Comparison of ENCODE assay signal across 8 mouse cellular contexts in the genomic region with DNA sequence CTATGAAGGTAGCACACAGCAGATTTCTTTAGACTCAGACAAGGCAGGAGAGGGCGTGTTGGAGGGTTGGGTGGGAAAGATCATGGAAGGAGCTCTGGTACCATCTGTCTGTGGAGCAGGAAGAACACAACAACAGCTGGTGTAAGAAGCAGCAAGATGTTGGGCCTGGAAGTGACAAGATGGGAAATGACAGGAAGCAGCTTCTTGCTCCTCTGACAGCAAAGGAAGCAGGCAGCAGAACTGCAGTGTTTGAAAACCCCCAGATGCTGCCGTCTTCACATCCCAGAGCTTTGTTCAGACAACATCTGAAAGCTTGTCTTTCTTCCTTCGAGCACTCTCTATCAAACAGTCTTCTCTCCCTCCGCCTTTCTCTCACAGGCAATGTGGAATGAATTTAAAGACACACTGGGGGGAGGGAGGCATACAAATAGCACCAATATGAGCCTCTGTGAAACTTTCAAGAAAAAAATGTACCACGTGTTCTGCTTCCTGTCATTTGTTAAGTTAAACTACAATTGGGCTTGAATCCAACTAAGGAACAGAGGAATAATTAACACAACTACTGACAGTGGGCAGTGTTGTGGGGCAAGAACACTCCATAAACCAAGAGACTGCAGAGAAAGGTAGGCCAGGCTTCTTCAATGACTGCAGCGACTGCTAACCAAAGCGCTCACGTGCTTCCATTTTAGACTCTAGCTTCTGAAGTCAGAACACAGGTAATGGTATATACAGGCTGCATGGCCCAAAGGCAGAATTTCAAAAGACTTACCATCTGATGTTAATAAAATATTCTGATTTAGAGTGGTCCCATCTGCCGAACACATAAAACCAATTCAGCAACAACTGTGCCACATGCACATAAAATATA.
DNase-seq lines count a peak whose midpoint lies in the region; ATAC-seq lines count a peak whose summit lies in the region.

No protein-coding gene starts in this region.

- no peaks in the 10 kb centered on the region for H3K27me3 ChIP-seq in forebrain, embryonic 10.5 days (ENCODE audit: poor library complexity, severe bottlenecking)
- H3K27me3 ChIP-seq in forebrain, embryonic 11.5 days (ENCODE audit: control insufficient read depth, insufficient read depth, low read length), result no peaks in the 10 kb centered on the region
- no peaks in the 10 kb centered on the region for H3K27me3 ChIP-seq in forebrain, embryonic 13.5 days
- H3K27me3 ChIP-seq in hindbrain, embryonic 13.5 days, result no peaks in the 10 kb centered on the region
- H3K27me3 ChIP-seq in neural tube, embryonic 13.5 days, result no peaks in the 10 kb centered on the region

- DNase-seq in forebrain, embryonic 10.5 days (ENCODE audit: extremely low spot score, low spot score), result no peak
- DNase-seq in forebrain, embryonic 11.5 days (ENCODE audit: low spot score), result no peak
- peak; percentile 18 to 60 for DNase-seq in left cerebral cortex, adult 8-10 months (ENCODE audit: low spot score in 2 of 2)
- DNase-seq in adipocyte (ENCODE audit: low spot score), result no peak
- DNase-seq in spleen, adult 12 weeks (ENCODE audit: low spot score), result no peak

- no peak overlapping the region for H3K4me3 ChIP-seq in forebrain, embryonic 10.5 days
- no peak overlapping the region for H3K4me3 ChIP-seq in forebrain, embryonic 11.5 days (ENCODE audit: low read depth, low read length)
- no peak overlapping the region for H3K4me3 ChIP-seq in forebrain, embryonic 13.5 days
- H3K4me3 ChIP-seq in hindbrain, embryonic 13.5 days, result no peak overlapping the region
- H3K4me3 ChIP-seq in neural tube, embryonic 13.5 days, result no peak overlapping the region

- H3K9me3 ChIP-seq in forebrain, embryonic 10.5 days, result no peaks in the 10 kb centered on the region
- no peaks in the 10 kb centered on the region for H3K9me3 ChIP-seq in forebrain, embryonic 11.5 days (ENCODE audit: control insufficient read depth, low read length)
- H3K9me3 ChIP-seq in forebrain, embryonic 13.5 days (replicated peaks), result no peaks in the 10 kb centered on the region
- H3K9me3 ChIP-seq in hindbrain, embryonic 13.5 days, result no peaks in the 10 kb centered on the region
- no peaks in the 10 kb centered on the region for H3K9me3 ChIP-seq in neural tube, embryonic 13.5 days

- ATAC-seq in forebrain, embryonic 11.5 days (replicated peaks; ENCODE audit: low FRiP score), result no peak
- peak; percentile 66 for ATAC-seq in forebrain, embryonic 13.5 days
- ATAC-seq in hindbrain, embryonic 13.5 days (ENCODE audit: low FRiP score), result no peak
- ATAC-seq in neural tube, embryonic 13.5 days (ENCODE audit: low read depth), result no peak; the same call in 1 of the 2 replicates

- H3K4me2 ChIP-seq in forebrain, embryonic 11.5 days (ENCODE audit: low read depth, low read length, severe bottlenecking), result no peak overlapping the region
- peak overlapping the region; percentile 4; the same call in 1 of the 2 replicates for H3K4me2 ChIP-seq in forebrain, embryonic 13.5 days
- H3K4me2 ChIP-seq in hindbrain, embryonic 13.5 days, result no peak overlapping the region
- no peak overlapping the region for H3K4me2 ChIP-seq in neural tube, embryonic 13.5 days

- peak overlapping the region; percentile 56; the same call in 1 of the 2 replicates for H3K27ac ChIP-seq in forebrain, embryonic 10.5 days
- no peak overlapping the region for H3K27ac ChIP-seq in forebrain, embryonic 11.5 days (ENCODE audit: low read depth, low read length)
- H3K27ac ChIP-seq in forebrain, embryonic 13.5 days, result peak overlapping the region; percentile 80
- peak overlapping the region; percentile 59; the same call in 1 of the 2 replicates for H3K27ac ChIP-seq in hindbrain, embryonic 13.5 days
- H3K27ac ChIP-seq in neural tube, embryonic 13.5 days (replicated peaks), result peak overlapping the region; percentile 57

- peaks cover 21% of the 10 kb centered on the region for H3K4me1 ChIP-seq in forebrain, embryonic 10.5 days
- peaks cover 2% of the 10 kb centered on the region; the same call in 1 of the 2 replicates for H3K4me1 ChIP-seq in forebrain, embryonic 11.5 days (replicated peaks; ENCODE audit: control insufficient read depth, insufficient read depth, low read length)
- H3K4me1 ChIP-seq in forebrain, embryonic 13.5 days, result peaks cover 31% of the 10 kb centered on the region
- H3K4me1 ChIP-seq in hindbrain, embryonic 13.5 days (replicated peaks), result peaks cover 29% of the 10 kb centered on the region
- peaks cover 31% of the 10 kb centered on the region for H3K4me1 ChIP-seq in neural tube, embryonic 13.5 days (replicated peaks)

- WGBS in forebrain, embryonic 10.5 days, result 70% methylated on average over 9 of the region's 9 CpGs
- 65% methylated on average over 9 of the region's 9 CpGs for whole genome bisulfite sequencing in forebrain, embryonic 11.5 days
- WGBS in forebrain, embryonic 13.5 days, result 42% methylated on average over 9 of the region's 9 CpGs
- 40% methylated on average over 9 of the region's 9 CpGs for WGBS in hindbrain, embryonic 13.5 days
- 26% methylated on average over 9 of the region's 9 CpGs for WGBS in neural tube, embryonic 13.5 days

- no peak overlapping the region for H3K9ac ChIP-seq in forebrain, embryonic 11.5 days (ENCODE audit: low read length)
- no peak overlapping the region for H3K9ac ChIP-seq in forebrain, embryonic 13.5 days
- H3K9ac ChIP-seq in hindbrain, embryonic 13.5 days, result no peak overlapping the region; the same call in 1 of the 2 replicates
- H3K9ac ChIP-seq in neural tube, embryonic 13.5 days, result no peak overlapping the region

- no peaks in the 10 kb centered on the region for H3K36me3 ChIP-seq in forebrain, embryonic 10.5 days (replicated peaks)
- H3K36me3 ChIP-seq in forebrain, embryonic 11.5 days (ENCODE audit: control insufficient read depth, insufficient read depth, low read length), result no peaks in the 10 kb centered on the region
- no peaks in the 10 kb centered on the region for H3K36me3 ChIP-seq in forebrain, embryonic 13.5 days (ENCODE audit: poor library complexity, severe bottlenecking)
- H3K36me3 ChIP-seq in hindbrain, embryonic 13.5 days, result no peaks in the 10 kb centered on the region
- H3K36me3 ChIP-seq in neural tube, embryonic 13.5 days, result no peaks in the 10 kb centered on the region

Comparison
In these comparisons a context has a peak if more than half of its experiments do, and no peak if none do; other contexts are left out.
1. DNase-seq: peak in left cerebral cortex, adult 8-10 months (2 of 2); none in forebrain, embryonic 10.5 days (single experiment), forebrain, embryonic 11.5 days (single experiment), adipocyte (single experiment) and spleen, adult 12 weeks (single experiment).